Mouse (Mus musculus) duodenum, adult 2 months (tissue): ENCODE measurements around the gene 4921536K21Rik. TPM values are rescaled to one million over a fixed set of nuclear protein-coding genes. Genes with fewer than 3 reads are reported as not detected.

Source experiments
- polyA plus RNA-seq: library from polyadenylated mRNA; depleted of rRNA; stranded (reverse); fragments of >200 nt; gene quantifications from 2 replicates; pipeline ENCODE4 v1.2.3, GENCODE M21; 2012; ENCODE audit warnings: low replicate concordance; rRNA removed

Gene 4921536K21Rik
- 0.09 and 0.27 TPM in 2 replicates for polyA plus RNA-seq

DNA sequence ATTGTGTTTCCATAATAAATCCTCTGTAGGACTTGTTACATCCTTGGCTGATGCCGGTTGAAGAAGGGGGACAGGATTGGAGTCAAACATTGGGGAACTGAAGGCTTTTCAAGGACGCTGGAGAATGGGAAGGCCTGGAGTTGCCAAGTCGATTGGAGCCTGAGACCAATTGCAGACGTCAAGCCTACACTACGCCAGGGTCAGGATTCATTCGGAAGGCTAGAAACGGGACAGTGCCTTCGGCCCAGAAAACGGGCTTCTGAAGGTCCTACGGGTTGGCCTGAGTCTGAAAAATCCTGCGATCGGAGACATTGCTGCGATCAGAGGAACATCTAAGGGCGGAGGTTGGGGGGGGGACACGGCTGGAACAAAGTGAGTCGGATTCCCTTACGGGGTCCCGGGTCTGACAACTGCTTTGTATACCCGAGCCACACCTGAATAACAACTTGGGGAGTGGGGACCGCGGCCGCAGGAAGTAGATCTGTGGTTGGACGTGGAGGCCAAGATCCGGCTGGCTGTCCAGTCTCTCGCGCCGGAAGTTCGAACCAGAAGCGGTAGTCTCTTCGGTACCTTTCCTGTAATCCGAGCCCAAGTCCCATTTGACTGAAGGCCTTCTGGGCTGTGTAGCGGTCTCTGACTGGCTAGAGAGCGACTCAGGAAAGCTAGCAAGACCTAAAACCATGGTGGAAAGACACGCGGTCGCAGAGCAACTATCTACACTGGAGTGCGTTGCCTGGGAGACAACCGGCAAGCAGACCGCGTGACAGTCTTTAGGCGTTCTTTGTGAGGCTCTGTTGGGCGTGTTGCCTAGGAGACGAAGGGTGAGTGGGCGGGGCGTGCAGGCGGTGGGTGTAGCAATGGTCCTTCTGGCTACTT, at the start of gene 4921536K21Rik, which contains the start of gene Dusp18:
TSS of gene 4921536K21Rik (minus strand) at position 693 of the 876 bp plus-strand sequence.
TSS of gene Dusp18 (plus strand) at position 835 of the 876 bp plus-strand sequence.

DNA sequence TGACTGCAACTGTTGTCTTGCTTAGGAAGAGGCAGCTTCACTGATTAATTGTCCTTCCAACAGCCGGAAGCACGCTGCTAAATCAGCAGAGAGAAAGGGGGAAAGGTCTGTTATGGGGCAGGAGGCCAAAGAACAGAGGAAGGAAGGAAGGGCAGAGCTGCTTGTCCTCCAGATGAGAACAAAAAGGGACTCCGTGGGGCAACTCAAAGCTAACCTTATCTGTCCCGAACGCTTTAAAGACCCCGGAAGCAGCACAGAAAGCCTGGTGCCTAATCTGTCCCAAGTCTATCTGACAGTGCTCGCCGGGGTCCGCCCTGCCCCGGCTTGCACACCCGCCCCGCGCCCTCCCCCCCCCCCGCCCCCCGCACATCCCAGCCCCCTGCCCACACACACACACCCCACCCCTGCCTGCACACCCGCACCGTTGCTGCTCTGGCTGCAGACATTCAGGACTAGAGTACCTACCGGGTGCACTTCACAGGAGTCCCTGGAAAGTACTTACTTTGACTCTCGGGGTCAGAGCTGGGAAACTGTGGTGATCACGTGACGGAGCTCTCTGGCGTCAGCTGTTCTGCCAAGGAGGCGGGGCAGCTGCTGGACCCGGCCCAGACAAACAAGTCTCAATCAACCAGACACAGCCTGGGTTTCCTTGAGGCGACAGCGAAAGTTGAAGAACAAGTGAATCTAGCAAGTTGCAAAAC, 36.8 kb upstream of the 4921536K21Rik start, which contains the start of gene Tcn2:
TSS of gene Tcn2 (minus strand) at position 649 of the 701 bp plus-strand sequence.

DNA sequence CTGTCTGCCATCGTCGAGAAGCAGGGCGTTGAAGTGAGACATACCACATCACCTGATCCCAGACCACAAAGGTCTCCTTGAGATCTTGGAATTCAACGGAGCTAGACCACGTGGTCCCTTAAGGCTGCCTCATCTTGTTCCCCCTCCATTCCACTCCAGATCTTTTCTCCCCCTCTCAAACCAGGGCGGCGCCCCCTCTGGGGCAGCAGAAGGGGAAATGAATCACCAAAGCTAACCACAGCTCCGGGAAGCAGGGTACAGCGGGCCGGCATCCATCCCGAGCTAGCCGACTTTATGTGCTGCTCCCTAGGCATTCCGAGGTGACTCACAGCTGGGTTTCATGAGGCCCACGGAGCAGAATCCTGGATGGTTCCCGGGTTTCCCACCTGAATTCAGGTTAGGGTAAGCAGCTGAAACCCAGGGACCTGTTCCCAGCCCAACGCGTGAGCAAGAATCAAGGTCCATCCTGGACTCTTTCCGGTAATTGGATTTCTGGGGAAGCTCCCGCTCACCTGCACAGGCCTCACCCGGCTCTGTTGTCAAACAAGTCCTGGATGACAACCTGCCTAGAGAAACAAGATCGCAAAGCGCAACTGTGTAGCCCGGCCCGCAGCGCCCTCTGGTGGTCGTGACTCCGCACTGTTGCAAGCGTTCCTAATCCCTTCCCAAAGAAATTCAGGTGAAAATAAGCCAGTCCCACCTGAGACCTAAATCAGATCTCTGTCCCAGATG, 19.4 kb upstream of the 4921536K21Rik start, which contains the start of gene Slc35e4:
TSS of gene Slc35e4 (minus strand) at position 556 of the 732 bp plus-strand sequence.

DNA sequence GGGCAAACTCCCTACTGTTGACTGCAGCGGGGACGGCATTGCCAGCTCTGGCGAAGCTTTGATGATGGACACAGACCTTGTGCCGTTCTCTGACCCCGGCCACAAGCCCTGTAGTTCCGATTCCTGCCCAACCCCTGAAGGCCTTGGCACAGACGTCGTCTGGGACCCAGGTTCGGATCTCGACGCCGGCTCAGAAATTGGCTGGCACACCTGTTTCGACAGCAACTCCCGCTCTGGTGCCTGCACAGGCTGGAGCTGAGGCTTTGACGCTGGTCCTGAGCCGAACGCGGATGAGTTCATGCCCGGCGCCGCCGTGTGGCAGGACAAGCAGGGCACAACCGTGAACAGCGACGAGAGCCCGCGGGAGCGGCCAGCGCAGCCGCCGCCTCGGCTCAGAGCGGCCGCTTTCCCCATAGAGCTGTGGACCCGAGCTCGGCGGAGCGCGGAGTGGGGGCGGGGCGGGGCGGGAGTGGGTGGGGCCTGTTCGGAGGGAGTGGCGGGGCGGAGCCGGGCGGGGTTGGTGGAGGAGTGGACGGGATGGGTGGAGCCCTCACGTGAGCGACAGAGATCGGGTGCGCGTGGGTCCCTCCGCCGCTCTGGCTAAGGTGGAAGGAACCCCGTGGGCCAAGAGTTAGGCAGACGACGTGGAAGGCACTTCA, 31.3 kb downstream of the 4921536K21Rik start, which contains the start of gene Osbp2:
TSS of gene Osbp2 (minus strand) at position 450 of the 659 bp plus-strand sequence.

Other genes with a start within 250 kb of the 4921536K21Rik start
- gene Morc2a, start 245.9 kb downstream of the 4921536K21Rik start, polyA plus RNA-seq, result 1.7 and 2.8 TPM in 2 replicates
- gene Osbp2, start 31.2 kb downstream of the 4921536K21Rik start, polyA plus RNA-seq, result 0.16 and 0.30 TPM in 2 replicates
- gene Dusp18, start 142 bp upstream of the 4921536K21Rik start, polyA plus RNA-seq, result 1.5 and 2.1 TPM in 2 replicates
- 5.7 and 6.0 TPM in 2 replicates for gene Slc35e4, start 19.6 kb upstream of the 4921536K21Rik start, polyA plus RNA-seq
- gene Tcn2, start 37.1 kb upstream of the 4921536K21Rik start, polyA plus RNA-seq, result 208 and 438 TPM in 2 replicates
- 14.9 and 22.0 TPM in 2 replicates for gene Pes1, start 68.9 kb upstream of the 4921536K21Rik start, polyA plus RNA-seq
- 0.07 and 0.14 TPM in 2 replicates for gene 4930556J24Rik, start 81.7 kb upstream of the 4921536K21Rik start, polyA plus RNA-seq
- 133 and 187 TPM in 2 replicates for gene Gal3st1, start 88.5 kb upstream of the 4921536K21Rik start, polyA plus RNA-seq
- 0.12 and 0.19 TPM in 2 replicates for gene Sec14l4, start 136.4 kb upstream of the 4921536K21Rik start, polyA plus RNA-seq
- not detected in 2 replicates for gene Sec14l3, start 169.7 kb upstream of the 4921536K21Rik start, polyA plus RNA-seq
- 48.5 and 49.0 TPM in 2 replicates for gene Mtfp1, start 200.3 kb upstream of the 4921536K21Rik start, polyA plus RNA-seq
- 31.2 and 70.7 TPM in 2 replicates for gene Sec14l2, start 228.3 kb upstream of the 4921536K21Rik start, polyA plus RNA-seq
- gene Rnf215, start 240.1 kb upstream of the 4921536K21Rik start, polyA plus RNA-seq, result 12.4 and 20.5 TPM in 2 replicates